Mouse (Mus musculus): ENCODE measurements around the gene Vamp8. TPM values are rescaled to one million over a fixed set of nuclear protein-coding genes. Genes with fewer than 3 reads are reported as not detected.

The Vamp8 gene
- polyA plus RNA-seq, 1 experiment from 2014 or later = 69.6 TPM

DNA sequence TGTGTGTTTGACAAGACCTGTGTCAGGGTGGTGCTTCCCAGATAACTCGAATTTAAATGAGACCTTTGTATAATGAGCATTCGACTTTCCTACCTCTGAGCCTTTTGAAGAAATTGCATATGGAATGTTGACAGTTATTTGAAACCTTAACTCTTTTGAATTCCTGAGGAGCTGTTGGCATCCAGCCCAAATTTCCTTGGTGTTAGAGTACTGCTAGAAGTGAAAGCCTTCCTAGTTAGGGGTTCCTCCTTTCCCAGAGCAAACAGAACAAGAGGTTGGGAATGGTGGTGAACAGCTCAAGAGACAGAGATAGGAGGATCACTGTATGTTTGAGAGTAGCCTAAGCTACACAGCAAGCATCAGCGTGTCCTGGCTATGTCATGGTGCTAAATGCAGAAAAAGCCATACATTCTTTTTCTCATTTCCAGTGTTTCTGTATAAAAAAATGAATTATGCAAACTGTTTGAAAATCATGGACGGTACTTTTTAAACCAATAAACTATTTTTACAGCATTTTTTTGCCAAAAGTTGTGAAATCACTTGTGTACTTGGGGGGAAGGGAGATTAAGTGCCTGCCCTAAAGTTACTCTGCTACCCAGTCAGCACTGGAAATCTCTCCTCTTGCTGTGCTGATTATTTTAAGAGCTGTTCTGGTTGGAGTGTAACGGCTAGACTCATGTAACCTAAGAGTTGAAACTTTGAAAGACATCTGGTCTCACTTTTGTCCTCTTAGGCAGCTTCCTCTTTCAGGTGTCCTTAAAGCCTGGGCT, 37.7 kb downstream of the Vamp8 start:
- Histone ChIP-seq H3K4me2 (ENCODE audit: low read depth, low read length) (no peak overlapping the region), H3K4me1 (ENCODE audit: control insufficient read depth, insufficient read depth, low read length) (peaks cover 6% of the 10 kb centered on the region), H3K27me3 (ENCODE audit: control insufficient read depth, insufficient read depth, low read length) (no peaks in the 10 kb centered on the region), H3K9ac (replicated peaks; ENCODE audit: low read length) (no peak overlapping the region), H3K36me3 (replicated peaks; ENCODE audit: control insufficient read depth, insufficient read depth, low read depth, low read length) (no peaks in the 10 kb centered on the region), H3K27ac (replicated peaks; ENCODE audit: low read depth, low read length) (no peak overlapping the region), H3K9me3 (replicated peaks; ENCODE audit: control insufficient read depth, low read length) (no peaks in the 10 kb centered on the region), H3K4me3 (ENCODE audit: low read depth, low read length) (no peak overlapping the region)
- ATAC-seq (replicated peaks; ENCODE audit: insufficient number of reproducible peaks, low FRiP score, low TSS enrichment, low read depth) (no peak), DNase-seq (ENCODE audit: low spot score) (peak; percentile 68)
- 53% methylated on average over 5 of the region's 5 CpGs for WGBS

GRCm38 (mm10) chr6:72350214-72350613, 40.3 kb downstream of the Vamp8 start:
- no peak for DNase-seq (ENCODE audit: low spot score)
- WGBS = 84% methylated on average over 2 of the region's 2 CpGs
- Histone ChIP-seq H3K4me1 (ENCODE audit: control insufficient read depth, insufficient read depth, low read length) (peaks cover 6% of the 10 kb centered on the region), H3K27ac (replicated peaks; ENCODE audit: low read depth, low read length) (no peak overlapping the region), H3K4me3 (ENCODE audit: low read depth, low read length) (no peak overlapping the region), H3K36me3 (replicated peaks; ENCODE audit: control insufficient read depth, insufficient read depth, low read depth, low read length) (no peaks in the 10 kb centered on the region), H3K9me3 (replicated peaks; ENCODE audit: control insufficient read depth, low read length) (no peaks in the 10 kb centered on the region), H3K9ac (replicated peaks; ENCODE audit: low read length) (no peak overlapping the region), H3K27me3 (ENCODE audit: control insufficient read depth, insufficient read depth, low read length) (no peaks in the 10 kb centered on the region), H3K4me2 (ENCODE audit: low read depth, low read length) (no peak overlapping the region)
- ATAC-seq (replicated peaks; ENCODE audit: insufficient number of reproducible peaks, low FRiP score, low TSS enrichment, low read depth) = no peak

DNA sequence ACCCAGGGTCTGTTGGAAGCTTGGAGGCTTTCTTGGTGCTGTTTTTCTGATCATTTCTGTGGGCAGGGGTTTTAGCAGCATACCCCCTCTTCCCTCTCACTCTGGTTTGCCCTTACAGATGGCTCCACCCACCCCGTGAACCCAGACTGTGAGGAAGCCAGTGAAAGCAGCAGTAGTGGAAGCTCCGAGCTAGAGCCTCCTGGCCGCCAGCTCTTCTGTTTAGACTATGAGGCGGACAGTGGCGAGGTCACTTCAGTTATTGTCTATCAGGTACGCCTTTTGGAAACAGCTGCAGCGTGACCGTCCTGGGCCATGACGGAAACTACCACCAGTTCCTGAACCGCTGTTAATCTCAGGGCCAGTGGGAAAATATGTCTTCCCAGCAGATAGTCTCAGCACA, 42.1 kb downstream of the Vamp8 start:
- ATAC-seq (replicated peaks; ENCODE audit: insufficient number of reproducible peaks, low FRiP score, low TSS enrichment, low read depth) (no peak), DNase-seq (ENCODE audit: low spot score) (no peak)
- H3K27me3 ChIP-seq (ENCODE audit: control insufficient read depth, insufficient read depth, low read length) = no peaks in the 10 kb centered on the region
- H3K9ac ChIP-seq (replicated peaks; ENCODE audit: low read length) = no peak overlapping the region
- 79% methylated on average over 10 of the region's 10 CpGs for WGBS
- H3K4me2 ChIP-seq (ENCODE audit: low read depth, low read length) = peak overlapping the region; percentile 44; the same call in 1 of the 2 replicates
- H3K4me1 ChIP-seq (ENCODE audit: control insufficient read depth, insufficient read depth, low read length) = peaks cover 6% of the 10 kb centered on the region; the same call in 1 of the 2 replicates
- H3K27ac ChIP-seq (replicated peaks; ENCODE audit: low read depth, low read length) = no peak overlapping the region
- no peaks in the 10 kb centered on the region for H3K36me3 ChIP-seq (replicated peaks; ENCODE audit: control insufficient read depth, insufficient read depth, low read depth, low read length)
- no peak overlapping the region for H3K4me3 ChIP-seq (ENCODE audit: low read depth, low read length)
- H3K9me3 ChIP-seq (replicated peaks; ENCODE audit: control insufficient read depth, low read length) = no peaks in the 10 kb centered on the region

DNA sequence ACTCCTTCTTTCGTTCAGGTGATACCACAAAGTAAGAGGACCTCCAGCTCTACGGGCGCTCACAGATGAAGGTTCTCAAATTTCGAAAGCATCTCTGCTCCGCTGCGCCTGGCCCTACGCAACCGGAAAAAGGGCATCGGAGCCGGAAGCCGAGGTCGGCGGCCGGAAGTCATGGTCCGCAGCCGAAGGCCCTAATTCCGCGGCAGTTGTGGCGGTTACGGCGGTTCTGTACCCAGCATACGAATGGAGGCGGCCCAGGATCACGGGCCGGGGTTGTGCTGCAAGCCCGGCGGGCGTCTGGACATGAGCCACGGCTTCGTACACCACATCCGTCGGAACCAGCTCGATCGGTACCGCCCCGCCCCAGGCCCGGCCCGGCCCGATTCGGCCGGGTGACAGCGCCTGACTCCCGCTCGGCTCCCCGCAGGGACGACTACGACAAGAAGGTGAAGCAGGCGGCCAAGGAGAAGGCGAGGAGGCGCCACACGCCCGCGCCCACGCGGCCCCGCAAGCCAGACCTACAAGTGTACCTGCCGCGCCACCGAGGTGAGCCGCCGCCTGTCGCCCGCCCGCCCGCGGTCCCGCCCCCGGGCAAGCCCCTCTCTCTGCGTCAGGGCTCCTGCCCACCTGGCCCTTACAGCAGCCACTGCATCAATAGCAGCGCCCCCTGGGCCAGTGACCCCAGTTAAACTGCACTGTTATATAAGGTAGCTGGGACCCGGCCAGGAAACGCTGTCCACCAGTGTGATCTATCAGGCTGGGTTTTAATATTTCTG, 43.1 kb downstream of the Vamp8 start, which contains the start of gene 0610030E20Rik:
Gene 0610030E20Rik, plus strand, starts transcription at position 152 of the 776 bp plus-strand sequence.
- Histone ChIP-seq H3K36me3 (replicated peaks; ENCODE audit: control insufficient read depth, insufficient read depth, low read depth, low read length) (no peaks in the 10 kb centered on the region), H3K9me3 (replicated peaks; ENCODE audit: control insufficient read depth, low read length) (no peaks in the 10 kb centered on the region), H3K27ac (replicated peaks; ENCODE audit: low read depth, low read length) (peak within 1 kb of the TSS; percentile 86), H3K4me1 (ENCODE audit: control insufficient read depth, insufficient read depth, low read length) (peaks cover 6% of the 10 kb centered on the region; the same call in 1 of the 2 replicates), H3K9ac (replicated peaks; ENCODE audit: low read length) (peak within 1 kb of the TSS; percentile 94), H3K27me3 (ENCODE audit: control insufficient read depth, insufficient read depth, low read length) (no peaks in the 10 kb centered on the region), H3K4me3 (ENCODE audit: low read depth, low read length) (peak within 1 kb of the TSS; percentile 90), H3K4me2 (ENCODE audit: low read depth, low read length) (peak within 1 kb of the TSS; percentile 44)
- ATAC-seq (replicated peaks; ENCODE audit: insufficient number of reproducible peaks, low FRiP score, low TSS enrichment, low read depth) (peak; percentile 79), DNase-seq (ENCODE audit: low spot score) (peak; percentile 87)
- under 1% methylated on average over 65 of the region's 72 CpGs for WGBS

GRCm38 (mm10) chr6:72346261-72346660, 44.2 kb downstream of the Vamp8 start:
- Histone ChIP-seq H3K4me1 (ENCODE audit: control insufficient read depth, insufficient read depth, low read length) (peaks cover 6% of the 10 kb centered on the region; the same call in 1 of the 2 replicates), H3K9ac (replicated peaks; ENCODE audit: low read length) (no peak overlapping the region), H3K9me3 (replicated peaks; ENCODE audit: control insufficient read depth, low read length) (no peaks in the 10 kb centered on the region), H3K4me2 (ENCODE audit: low read depth, low read length) (no peak overlapping the region), H3K36me3 (replicated peaks; ENCODE audit: control insufficient read depth, insufficient read depth, low read depth, low read length) (no peaks in the 10 kb centered on the region), H3K27ac (replicated peaks; ENCODE audit: low read depth, low read length) (no peak overlapping the region), H3K27me3 (ENCODE audit: control insufficient read depth, insufficient read depth, low read length) (no peaks in the 10 kb centered on the region), H3K4me3 (ENCODE audit: low read depth, low read length) (no peak overlapping the region)
- ATAC-seq (replicated peaks; ENCODE audit: insufficient number of reproducible peaks, low FRiP score, low TSS enrichment, low read depth) = no peak
- 85% methylated on average over 4 of the region's 4 CpGs for WGBS
- no peak for DNase-seq (ENCODE audit: low spot score)

- Histone ChIP-seq H3K4me1 (ENCODE audit: control insufficient read depth, insufficient read depth, low read length) (peaks cover 6% of the 10 kb centered on the region; the same call in 1 of the 2 replicates), H3K27me3 (ENCODE audit: control insufficient read depth, insufficient read depth, low read length) (no peaks in the 10 kb centered on the region), H3K27ac (replicated peaks; ENCODE audit: low read depth, low read length) (no peak overlapping the region), H3K9ac (replicated peaks; ENCODE audit: low read length) (no peak overlapping the region; the same call in 1 of the 2 replicates), H3K4me2 (ENCODE audit: low read depth, low read length) (no peak overlapping the region), H3K9me3 (replicated peaks; ENCODE audit: control insufficient read depth, low read length) (no peaks in the 10 kb centered on the region), H3K4me3 (ENCODE audit: low read depth, low read length) (no peak overlapping the region), H3K36me3 (replicated peaks; ENCODE audit: control insufficient read depth, insufficient read depth, low read depth, low read length) (no peaks in the 10 kb centered on the region)
- no peak for ATAC-seq (replicated peaks; ENCODE audit: insufficient number of reproducible peaks, low FRiP score, low TSS enrichment, low read depth)
- WGBS = 47% methylated on average over 6 of the region's 6 CpGs
- no peak for DNase-seq (ENCODE audit: low spot score)
Observed at GRCm38 (mm10) chr6:72345633-72346032, 44.9 kb downstream of the Vamp8 start.

- Histone ChIP-seq H3K27ac (replicated peaks; ENCODE audit: low read depth, low read length) (0 out of 2 replicates have a peak within 1 kb of the TSS, but pooled peaks have one; percentile 32), H3K4me2 (ENCODE audit: low read depth, low read length) (peak within 1 kb of the TSS; percentile 72), H3K4me1 (ENCODE audit: control insufficient read depth, insufficient read depth, low read length) (peaks cover 6% of the 10 kb centered on the region; the same call in 1 of the 2 replicates), H3K4me3 (ENCODE audit: low read depth, low read length) (peak within 1 kb of the TSS; percentile 80), H3K9ac (replicated peaks; ENCODE audit: low read length) (peak within 1 kb of the TSS; percentile 80), H3K36me3 (replicated peaks; ENCODE audit: control insufficient read depth, insufficient read depth, low read depth, low read length) (no peaks in the 10 kb centered on the region), H3K27me3 (ENCODE audit: control insufficient read depth, insufficient read depth, low read length) (no peaks in the 10 kb centered on the region), H3K9me3 (replicated peaks; ENCODE audit: control insufficient read depth, low read length) (no peaks in the 10 kb centered on the region)
- WGBS = under 1% methylated on average over 30 of the region's 30 CpGs
- DNase-seq (ENCODE audit: low spot score) (peak; percentile 97), ATAC-seq (replicated peaks; ENCODE audit: insufficient number of reproducible peaks, low FRiP score, low TSS enrichment, low read depth) (peak; percentile 56; the same call in 1 of the 2 replicates)
Observed at GRCm38 (mm10) chr6:72345074-72345567, 45.4 kb downstream of the Vamp8 start, which contains the start of gene Usp39. TSS of gene Usp39 (minus strand) at chr6:72345184.

Measured in embryonic facial prominence, embryonic 11.5 days (tissue).